Mouse (Mus musculus) T-helper 2 cell (primary cell): ENCODE results near the gene Psmb5.

Source experiments
- in situ Hi-C: fragments of 300-600 bp; cut with MboI, MseI; formaldehyde crosslinking; loops from one replicate; pipeline ENCODE4 v1.15.1; 2025; ENCODE audit warnings: high pct_unique_total_duplicates

The Psmb5 gene

GRCm38 (mm10) chr14:54617897-54618365 lies at the start of gene Psmb5:
Gene Psmb5 (minus strand): TSS chr14:54618022.
- in situ Hi-C loops: no loop called here

- in situ Hi-C loops: no loop called here
Measured at GRCm38 (mm10) chr14:54664477-54665222, 46.8 kb upstream of the Psmb5 start.

DNA sequence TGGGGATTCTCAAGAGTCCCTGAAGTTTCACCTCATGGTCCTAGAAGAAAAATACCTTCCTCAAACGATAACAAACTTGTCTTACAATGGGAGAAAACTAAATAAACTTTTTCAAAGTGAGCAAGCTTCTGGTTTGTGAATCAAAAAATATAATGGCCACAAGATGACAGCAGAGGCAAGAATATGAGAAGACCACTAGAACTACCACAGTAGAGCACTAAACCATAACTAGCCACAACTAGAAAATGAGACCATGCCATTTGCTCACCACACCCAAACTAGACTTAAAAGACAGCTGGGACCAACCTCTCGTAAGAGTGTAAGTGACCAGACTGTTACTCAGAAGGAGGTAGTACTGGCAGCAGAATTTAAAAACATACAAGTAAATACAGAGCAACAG lies 42.2 kb upstream of the Psmb5 start:
- in situ Hi-C loops: no loop called here

GRCm38 (mm10) chr14:54653496-54653895 lies 35.7 kb upstream of the Psmb5 start:
- in situ Hi-C loops: loop anchor here (5.0 kb wide), 1 partner anchor 44 kb away; the partner anchor contains the start of gene Gm29776

DNA sequence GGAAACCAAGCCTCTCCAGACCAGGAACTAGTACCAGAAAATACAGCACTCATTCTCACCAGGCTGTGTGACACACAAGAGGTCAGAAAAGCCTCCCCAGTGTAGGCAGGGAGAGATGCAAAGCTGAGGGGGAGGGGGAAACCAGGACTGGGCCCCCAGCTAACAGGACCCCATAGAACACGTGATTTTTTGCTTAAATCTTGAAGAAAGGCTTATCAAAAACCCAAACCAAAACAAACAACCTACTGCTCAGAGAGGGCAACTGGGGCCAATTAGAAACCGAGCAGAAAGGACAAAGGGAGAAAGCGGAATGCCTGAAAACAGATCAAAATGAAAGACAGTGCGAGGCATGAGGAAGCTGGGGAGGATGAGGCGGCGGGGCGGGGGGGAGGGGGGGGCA lies 35.0 kb upstream of the Psmb5 start:
- in situ Hi-C loops: loop anchor here (5.0 kb wide), 1 partner anchor 45 kb away; the partner anchor contains the start of gene Gm29776

GRCm38 (mm10) chr14:54651556-54651955 lies 33.7 kb upstream of the Psmb5 start:
- in situ Hi-C loops: loop anchor here (5.0 kb wide), 1 partner anchor 46 kb away; the partner anchor contains the start of gene Gm29776

DNA sequence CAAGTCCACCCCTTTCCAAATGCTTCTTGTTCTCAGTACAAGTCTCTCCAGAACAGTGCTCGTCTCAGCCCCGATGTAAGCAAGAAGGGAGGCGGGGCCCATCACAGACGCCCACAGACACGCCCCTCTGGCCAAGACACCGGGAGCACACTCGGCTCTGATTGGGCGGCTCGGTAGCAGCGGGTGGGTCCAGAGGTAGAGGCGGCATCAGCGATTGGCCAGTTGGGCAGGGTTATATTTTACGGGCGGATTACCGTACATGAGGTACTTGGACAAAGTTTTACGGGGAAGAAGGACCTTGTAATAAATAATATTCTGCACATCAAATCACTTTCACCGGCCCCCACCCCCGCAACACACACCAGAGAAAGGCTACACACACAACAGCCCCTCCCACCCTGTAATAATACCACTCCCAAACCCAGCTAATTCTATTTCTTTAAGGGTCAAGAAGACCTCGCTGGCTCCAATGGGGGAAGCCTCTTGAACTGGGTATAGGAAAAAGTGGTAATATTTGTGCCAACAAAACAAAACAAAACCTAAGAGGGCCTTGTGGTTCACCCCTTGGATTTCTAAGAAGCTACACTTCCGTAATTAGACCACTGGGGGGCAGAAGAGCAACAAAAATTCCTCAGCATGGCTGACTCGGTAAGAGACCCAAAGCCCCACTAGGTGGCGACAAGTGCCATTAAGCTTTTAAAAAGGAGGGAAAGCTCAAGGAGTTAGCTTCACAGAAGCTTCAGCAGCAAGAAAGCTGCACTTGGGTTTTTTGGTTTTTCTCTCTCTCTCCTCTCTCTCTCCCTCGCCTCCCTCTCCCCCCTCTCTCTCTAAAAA lies 33.0 kb upstream of the Psmb5 start:
- in situ Hi-C loops: loop anchor here (5.0 kb wide), 1 partner anchor 46 kb away; the partner anchor contains the start of gene Gm29776

DNA sequence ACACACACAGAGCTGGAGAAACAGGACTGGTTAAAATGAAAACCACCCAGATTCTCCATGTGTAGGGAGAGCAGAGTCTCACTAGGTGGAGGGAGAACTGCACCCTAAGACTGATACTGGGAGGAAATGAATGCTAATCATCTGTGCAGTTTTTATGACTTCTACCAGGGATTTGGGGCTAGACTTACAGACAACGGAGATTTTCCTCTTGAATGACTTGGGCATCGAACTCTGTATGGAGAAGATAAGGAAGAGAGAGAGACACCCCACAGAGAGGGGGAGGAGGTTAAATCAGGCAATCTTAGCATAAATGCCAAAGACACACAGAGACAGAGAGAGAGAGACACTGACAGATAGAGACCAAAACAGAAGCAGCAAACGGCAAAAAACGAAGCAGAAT lies 30.1 kb upstream of the Psmb5 start:
- in situ Hi-C loops: no loop called here

DNA sequence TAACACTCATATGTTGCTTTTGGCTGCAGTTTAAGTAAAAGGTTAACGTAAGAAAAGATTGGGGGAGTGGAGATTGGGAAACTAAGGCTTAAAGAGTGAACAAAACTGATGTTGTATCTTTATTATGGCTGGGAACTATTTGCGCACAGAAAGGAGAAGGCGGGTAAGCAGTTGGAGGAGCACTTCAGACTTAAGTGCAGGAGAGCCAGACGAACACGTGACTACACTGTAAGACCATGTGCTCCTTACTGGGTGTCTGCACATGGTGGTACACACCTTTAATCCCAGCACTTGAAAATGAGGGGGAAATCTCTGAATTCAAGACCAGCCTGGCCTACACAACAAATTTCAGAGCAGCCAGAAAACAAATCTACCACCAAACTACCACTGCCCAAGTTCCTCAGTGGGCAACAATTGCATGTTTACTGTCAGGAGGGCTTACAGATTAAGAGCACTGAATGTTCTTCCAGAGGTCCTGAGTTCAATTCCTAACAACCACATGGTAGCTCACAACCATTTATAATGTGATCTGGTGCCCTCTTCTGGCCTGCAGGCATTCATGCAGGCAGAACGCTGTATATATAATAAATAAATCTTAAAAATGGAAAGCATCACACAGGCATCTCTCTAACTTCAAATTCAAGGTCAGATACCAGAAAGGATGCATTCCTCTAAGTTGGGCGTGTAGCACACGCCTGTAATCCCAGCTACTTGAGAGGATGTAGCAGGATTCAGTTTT lies 29.2 kb upstream of the Psmb5 start:
- in situ Hi-C loops: no loop called here

- in situ Hi-C loops: no loop called here
Measured at GRCm38 (mm10) chr14:54646455-54646854, 28.6 kb upstream of the Psmb5 start.

- in situ Hi-C loops: loop anchor here (5.0 kb wide), 1 partner anchor 72 kb away; no protein-coding TSS in a partner anchor
Measured at GRCm38 (mm10) chr14:54644294-54644693, 26.5 kb upstream of the Psmb5 start.

- in situ Hi-C loops: loop anchor here (5.0 kb wide), 1 partner anchor 71 kb away; no protein-coding TSS in a partner anchor
Measured at GRCm38 (mm10) chr14:54643011-54643410, 25.2 kb upstream of the Psmb5 start.

- in situ Hi-C loops: loop anchor here (5.0 kb wide), 1 partner anchor 70 kb away; no protein-coding TSS in a partner anchor
Measured at GRCm38 (mm10) chr14:54642224-54642944, 24.6 kb upstream of the Psmb5 start.

GRCm38 (mm10) chr14:54641305-54641969 lies 23.6 kb upstream of the Psmb5 start, which contains the start of gene Cdh24:
Gene Cdh24 (minus strand): TSS chr14:54641364.
- in situ Hi-C loops: loop anchor here (5.0 kb wide), 1 partner anchor 69 kb away; no protein-coding TSS in a partner anchor

DNA sequence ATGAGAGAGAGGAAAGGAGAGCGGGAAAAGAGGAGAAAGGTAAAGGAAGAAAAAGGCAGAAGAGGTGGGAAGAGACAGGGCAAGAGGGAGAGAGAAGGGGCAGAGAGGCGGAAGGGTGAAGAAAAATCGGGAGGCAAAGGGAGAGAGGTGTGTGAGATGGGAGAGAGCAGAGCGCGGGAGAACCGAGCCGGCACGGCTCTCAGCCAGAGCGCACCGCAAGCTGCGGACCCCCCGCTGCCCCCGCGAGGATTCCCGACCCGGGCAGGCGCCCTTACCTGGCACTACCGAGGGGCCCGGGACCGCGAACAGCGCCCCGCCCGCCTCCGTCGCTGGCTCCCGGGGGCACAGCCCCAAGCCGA lies 23.1 kb upstream of the Psmb5 start, which contains the start of gene Gm17606:
TSS of gene Gm17606 (plus strand) at position 7 of the 359 bp plus-strand sequence.
- in situ Hi-C loops: loop anchor here (5.0 kb wide), 1 partner anchor 69 kb away; no protein-coding TSS in a partner anchor

- in situ Hi-C loops: loop anchor here (5.0 kb wide), 1 partner anchor 68 kb away; no protein-coding TSS in a partner anchor
Measured at GRCm38 (mm10) chr14:54640121-54640520, 22.3 kb upstream of the Psmb5 start.

DNA sequence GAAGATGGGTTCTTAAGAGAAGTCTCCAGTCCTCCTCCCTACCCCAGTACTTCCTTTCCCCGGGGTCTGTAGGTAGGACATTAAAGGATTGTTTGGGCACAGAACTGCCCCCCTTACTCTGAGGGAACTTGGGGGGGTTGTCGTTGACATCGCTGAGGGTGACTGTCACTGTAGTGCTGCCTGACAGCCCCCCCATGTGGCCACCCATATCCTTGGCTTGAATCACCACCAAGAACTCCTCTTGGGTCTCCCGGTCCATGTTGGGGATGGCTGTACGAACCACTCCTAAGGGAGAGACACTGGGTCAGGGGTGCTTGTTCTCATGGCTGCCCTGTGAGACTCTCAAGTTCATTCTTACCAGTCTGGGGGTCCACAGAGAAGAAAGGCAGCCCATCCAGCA lies 20.4 kb upstream of the Psmb5 start:
- in situ Hi-C loops: no loop called here

GRCm38 (mm10) chr14:54636954-54637353 lies 19.1 kb upstream of the Psmb5 start:
- in situ Hi-C loops: no loop called here

DNA sequence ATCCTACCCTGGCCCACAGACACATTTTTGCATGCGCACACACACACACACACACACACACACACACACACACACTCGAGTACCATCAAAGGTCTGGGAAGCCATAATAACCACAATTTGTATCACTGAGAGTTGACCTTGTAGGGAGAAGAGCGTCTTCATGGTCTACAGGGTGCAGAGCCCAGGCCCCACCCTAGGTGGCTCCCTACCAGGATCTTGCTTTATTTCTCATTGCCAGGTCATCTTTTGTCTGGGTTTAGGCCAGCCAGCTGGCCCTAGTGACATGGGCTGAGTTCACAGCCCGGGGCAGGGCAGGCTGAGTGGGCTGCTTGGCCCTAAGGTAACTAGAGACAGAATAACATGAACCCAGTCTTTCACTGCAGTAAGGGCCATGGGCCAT lies 16.4 kb upstream of the Psmb5 start:
- in situ Hi-C loops: no loop called here

- in situ Hi-C loops: no loop called here
Measured at GRCm38 (mm10) chr14:54632252-54632651, 14.4 kb upstream of the Psmb5 start.
